Mouse (Mus musculus): Measurements from ENCODE around the gene Alms1.
"Not testable (repeated sequence)": the region's sequence is repeated elsewhere in the genome, so short reads cannot be mapped to it uniquely, and the experiment has no call there.

Alms1 gene

DNA sequence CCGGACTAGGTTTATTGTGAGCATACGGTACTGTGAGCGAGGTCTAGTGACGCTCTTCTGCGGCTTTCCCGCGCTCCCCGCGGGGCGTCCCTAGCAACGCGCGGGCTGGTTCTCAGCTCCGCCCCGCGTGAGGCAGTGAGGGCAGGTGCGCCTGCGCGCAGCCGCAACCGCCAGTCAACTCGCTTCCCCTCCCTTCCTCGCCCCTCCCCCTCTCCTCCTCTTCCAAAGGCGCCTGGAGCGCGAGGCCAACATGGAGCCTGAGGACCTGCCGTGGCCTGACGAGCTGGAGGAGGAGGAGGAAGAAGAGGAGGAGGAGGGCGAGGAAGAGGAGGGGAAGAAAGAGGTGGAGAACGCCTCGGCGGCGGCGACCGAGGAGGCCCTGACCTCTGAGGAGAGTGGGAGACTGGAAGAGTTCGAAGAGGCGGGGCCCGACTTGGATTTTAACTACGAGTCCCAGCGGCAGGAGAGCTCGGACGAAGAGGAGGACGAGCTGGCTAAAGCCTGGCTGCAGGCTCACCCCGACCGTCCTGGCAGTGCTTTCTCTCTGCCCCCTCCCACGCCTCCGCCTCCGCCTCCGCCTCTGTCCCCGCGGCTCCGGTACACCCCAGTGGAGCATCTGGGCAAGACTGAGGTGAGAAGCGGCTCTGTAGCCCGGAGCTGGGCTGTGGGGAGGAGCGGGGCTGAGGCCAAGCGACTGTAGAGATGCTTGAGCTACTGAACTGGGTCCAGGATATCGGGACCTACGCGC lies at the start of gene Alms1:
TSS of gene Alms1 (plus strand) at position 136 of the 748 bp plus-strand sequence.
- peak; percentile 91 for DNase-seq

DNA sequence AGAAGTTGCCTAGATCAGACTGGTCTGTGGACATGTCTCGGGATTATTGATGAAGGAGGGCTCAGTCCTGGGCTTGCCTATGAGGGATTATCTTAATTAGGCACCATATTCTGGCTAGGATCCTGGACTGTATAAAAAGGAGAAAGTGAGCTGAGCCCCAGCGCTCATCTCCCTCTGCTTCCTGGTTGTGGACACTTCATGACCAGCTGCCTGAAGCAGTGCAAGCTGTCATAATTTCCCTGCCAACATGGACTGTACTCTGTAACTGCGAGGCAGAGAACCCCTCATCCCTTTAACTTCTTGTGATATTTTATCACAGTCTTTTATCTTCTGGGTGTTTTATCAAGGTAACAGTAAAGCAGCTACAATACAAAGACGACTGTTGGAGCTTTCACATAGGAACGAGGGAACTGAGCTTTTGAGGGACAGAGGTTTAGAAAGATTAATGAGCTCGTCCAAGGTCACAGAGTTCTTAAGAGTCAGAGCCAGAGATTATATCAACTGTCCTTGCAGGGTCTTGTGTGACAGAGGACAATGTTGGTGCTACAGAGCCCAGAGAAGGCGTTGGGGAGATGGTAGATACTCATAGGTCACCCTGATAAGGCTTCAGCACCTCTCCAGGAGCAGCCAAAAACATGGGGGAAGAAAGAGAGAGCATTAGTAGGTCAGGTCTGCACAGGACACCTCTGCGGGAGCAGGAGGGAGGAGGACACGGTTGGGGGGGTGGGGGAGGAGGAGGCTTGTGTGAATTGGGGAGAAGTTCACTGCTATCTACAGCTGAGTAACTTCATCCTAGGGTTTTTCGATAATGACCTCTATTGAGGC lies 43.8 kb upstream of the Alms1 start:
- no peak for DNase-seq

DNA sequence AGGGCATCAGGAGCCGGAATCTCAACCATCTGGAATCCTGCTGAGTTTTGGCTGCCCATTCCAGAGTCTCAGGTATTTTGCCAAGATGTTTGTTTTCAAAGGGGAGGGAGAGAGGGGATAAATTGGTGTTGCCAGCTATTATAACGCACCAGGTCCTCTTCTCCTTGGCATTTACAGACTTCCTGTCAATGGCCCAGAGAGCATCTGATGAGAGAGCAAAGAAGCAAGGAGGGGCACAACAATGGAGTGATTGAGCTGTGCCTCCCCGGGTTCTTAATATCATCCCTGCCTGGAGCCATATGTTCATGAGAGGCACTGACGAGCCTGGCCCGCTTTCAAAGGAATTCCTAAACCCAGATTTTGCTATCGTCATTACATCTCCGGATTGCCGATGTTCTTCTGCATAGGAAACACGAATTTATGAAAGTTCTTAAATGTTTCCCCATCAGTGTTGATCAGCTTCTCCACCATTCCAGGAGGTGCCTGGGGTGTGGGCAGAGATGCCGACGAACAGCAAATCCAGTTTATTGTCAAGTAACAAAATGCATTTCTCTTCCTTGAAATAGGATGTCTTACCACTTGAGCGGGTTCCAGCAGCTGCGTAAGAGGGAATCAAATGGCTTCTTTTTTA lies 43.0 kb upstream of the Alms1 start:
- DNase-seq, result no peak

DNA sequence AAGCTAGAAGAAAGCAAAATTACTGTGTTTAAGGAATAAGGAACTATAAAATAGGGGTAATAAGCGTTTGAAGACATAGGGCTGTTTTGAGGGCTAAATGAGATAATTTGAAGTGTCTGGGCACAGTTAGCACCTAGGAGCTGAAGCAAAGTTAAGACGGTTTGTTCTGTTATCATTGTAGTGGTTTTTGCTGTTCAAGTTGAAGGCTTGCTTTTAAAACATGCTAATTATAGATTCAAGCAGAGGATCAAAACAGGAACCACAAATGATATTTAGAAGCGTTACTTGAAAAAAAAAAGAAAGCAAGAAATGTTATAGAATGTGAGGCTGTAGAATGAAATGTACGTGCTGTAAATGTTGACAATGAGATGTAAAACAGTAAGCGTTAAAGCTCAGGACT lies 39.7 kb upstream of the Alms1 start:
- no peak for DNase-seq

DNA sequence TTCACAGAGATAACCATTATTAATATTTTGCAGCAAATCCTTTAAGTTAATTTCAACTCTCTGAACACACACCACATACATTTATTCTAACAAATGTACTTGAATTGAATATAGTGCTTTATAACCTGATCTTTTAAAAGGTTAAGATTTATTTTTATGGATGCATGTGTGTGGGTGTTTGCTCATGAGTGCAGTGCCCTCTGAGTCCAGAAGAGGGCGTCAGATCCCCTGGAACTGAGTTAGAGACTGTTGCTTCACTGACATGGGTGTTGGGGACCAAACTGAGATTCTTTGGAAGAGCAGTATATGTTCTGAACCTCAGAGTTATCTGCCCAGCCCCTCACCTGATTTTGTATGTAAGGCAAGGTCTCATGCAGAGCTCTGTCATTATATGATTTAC lies 25.0 kb upstream of the Alms1 start:
- no peak for DNase-seq

DNA sequence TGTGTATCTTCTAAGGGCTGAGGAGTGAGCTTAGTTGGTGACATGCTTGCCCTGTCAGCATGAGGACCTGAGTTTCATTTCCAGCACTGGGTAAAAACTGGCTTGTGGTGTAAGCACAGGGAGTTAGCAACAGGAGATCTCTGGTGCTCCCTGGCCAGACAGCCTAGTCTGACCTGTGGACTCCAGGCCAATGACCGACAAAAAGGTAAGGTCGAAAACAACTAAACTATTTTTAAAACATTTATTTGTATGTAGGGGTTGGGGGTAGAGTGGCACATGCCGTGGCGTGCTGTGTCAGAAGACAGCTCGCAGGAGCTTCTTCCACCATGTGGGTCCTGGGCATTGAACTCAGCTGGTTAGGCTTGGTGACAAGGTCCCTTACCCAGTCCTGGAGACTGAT lies 14.5 kb upstream of the Alms1 start:
- peak; percentile 22 for DNase-seq

DNA sequence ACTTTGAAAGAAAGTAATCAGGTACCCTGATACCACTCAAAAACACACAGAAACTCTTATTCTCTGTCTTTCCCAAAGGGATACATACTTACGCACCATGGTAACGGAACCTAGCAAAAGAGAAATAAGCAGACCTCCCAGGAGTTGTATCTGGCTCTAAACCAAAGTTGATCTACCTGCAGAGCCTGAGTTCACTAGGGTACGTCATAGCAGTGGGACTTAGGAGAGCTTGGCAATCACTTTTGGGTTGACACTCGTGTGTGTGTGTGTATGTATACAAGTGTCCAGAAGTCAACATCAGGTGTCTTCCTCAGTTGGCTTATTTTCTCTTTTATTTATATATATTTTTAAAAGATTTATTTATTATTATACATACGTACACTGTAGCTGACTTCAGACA lies 5.6 kb upstream of the Alms1 start:
- DNase-seq, result no peak

DNA sequence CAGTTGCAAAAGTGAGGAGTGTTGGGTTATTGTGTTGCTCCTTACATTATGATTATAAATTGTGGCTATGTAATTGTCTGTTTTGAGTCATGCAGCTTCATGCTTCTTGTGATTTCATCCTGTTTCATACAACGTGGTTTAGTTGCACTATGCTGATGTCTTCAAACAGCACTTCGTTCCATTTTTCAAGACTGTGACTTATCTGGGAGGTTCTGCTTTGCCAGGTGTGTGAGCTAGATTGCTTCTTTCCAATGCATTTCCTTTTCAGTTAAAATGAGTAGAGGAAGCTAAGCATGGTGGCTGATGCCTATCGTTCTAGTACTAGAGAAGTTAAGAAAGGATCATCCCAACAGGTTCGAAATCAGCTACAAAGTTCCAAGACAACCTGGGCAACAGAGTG lies 2.7 kb upstream of the Alms1 start:
- DNase-seq, result no peak

DNA sequence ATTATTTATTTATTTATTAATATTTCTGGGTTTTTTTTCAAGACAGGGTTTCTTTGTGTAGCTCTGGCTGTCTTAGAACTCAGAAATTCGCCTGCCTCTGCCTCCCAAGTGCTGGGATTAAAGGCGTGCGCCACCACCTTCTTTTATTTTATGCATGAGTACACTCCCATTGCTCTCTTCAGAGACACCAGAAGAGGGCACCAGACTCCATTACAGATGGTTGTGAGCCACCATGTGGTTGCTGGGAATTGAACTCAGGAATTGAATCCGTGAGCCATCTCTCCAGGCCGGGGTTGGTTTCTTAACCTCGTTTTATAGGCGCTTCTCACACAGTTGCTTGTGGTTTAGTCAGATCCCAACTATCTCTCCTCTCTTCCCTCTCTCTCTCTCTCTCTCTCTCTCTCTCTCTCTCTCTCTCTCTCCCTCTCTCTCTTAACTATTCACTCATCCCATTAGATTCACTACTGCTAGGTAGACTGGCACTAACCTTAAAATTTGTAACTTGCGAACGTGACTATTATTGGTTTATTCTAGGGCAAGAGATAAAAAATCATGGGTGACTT lies 445 bp upstream of the Alms1 start:
- DNase-seq, result peak; percentile 7

DNA sequence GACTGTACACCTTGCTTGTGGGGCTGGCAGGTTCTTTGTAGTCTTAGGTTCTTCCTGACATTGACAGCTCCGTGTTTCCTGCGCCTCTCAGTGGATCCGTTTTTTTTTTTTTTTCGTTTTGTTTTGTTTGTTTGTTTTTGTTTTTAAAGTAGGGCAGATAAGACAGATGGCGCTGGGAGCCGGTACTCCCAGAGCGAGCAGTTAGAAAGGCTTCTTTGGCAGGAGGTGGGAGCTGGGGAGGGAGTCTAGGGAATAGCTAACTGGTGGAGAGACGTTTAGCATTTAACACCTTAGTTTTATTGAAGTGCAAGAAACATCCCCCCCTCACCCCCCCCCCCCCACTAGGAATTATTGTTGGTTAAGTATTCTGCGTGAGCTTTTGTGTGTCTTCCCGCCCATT lies 833 bp downstream of the Alms1 start:
- DNase-seq, result no peak

DNA sequence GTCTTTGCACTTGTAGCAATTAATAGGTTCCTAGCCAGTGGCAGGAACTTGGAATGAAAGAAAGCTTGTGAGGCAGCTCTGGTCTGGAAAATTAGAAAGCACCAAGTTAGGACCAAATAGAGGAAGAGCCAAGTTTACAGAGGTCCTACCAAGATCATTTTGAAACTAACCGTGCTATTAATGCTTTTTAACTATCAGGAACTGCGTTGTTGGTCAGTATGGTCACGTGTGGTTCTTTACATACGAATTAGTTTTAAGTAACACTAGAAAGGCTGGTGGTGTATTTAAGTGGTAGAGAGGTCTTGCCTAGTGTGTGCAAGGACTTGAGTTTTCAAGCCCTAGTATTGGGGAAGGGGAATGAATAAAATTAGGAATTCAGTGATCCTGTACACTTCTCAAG lies 1.2 kb downstream of the Alms1 start:
- no peak for DNase-seq

DNA sequence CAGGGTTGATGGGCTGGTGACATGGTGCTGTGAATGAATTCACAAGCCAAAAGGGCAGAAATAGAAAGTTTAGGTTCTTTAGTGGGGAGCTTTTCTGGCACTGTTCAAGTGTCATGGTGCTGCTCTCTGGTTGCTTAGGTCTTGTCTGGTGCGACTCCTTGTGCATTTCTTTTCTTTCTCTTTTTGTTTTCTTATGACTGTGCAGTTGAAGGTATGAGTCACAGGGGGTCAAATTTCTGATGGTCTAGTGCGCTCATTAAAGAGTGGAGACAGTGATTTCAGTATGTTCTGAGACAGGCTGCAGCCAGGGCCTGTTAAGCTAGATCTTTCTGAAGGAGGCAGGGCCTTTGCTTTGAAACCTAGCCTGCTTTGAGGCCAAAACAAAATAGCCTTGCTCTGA lies 2.8 kb downstream of the Alms1 start:
- no peak for DNase-seq

DNA sequence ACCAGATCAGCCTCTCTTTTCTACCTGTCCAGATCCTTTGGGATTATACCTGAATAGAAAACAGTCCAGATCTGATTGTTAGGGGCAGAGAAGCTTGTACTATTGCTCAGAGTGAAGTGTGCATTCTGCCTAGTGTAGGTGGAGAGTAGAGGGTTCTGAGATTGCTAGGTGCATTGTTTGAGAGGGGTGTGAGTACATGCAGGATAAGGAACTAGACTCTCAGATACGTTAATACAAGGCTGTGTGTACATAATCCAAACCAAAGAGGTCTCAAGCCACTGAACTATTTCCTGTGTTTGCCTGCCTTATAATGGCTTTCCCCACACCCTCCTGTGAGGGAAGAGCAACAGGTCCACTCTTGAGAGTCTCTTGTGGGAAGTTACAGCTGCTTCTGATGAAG lies 12.0 kb downstream of the Alms1 start:
- no peak for DNase-seq

DNA sequence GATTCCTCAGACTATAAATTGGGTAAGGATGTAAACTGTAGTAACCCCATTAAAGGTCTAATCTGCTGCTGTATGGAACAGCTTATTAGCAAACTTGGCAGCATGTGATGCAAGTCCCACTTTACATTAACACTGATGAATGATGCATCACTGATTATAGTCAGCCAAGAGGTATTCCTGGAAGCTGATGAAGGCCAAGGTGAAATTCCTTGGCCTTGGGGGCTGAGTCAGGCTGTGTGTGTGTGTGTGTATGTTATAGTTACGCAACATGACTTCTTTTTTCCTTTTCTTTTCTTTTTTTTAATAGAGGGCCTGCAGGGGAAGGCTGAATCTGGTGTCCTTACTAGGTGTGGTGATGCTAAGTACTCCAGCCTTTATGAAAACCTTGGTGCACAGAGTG lies 23.2 kb downstream of the Alms1 start:
- DNase-seq, result no peak

DNA sequence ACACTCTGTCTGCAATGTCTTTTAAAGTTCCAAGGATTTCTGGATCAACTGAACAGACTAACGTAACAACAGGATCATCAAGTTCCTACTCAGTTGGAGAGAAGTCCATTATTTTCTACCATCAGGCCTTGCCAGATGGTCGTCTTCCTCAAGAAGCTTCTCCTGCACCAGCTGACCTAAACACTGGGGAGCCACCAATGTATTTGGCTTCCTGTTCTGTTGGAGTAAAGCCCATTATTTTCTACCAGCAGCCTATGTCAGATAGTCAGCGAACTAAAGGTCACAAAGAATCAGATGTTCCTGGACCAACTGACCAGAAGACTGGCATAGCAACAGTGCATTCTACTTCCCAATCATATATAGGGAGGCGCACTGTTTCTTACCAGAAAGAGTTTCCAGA lies 33.5 kb downstream of the Alms1 start:
- no peak for DNase-seq

DNA sequence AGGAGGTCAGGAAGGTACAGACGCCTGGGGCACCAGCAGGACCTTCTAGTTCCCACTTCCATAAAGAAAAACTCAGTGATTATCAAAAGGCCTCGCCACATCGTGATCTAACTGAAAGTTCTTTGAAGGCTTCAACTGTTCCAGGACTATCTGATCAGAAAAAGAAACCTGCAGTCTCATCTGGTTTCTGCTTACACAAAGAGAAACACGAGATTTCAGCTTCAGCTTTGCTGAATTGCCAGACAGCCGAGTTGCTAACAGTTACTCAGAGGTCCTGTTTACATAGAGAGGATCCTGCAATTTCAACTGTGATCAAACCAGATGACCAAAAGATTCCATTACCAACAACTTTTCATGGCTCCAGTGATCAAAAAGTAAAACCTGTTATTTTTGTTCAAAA lies 34.3 kb downstream of the Alms1 start:
- DNase-seq, result no peak

DNA sequence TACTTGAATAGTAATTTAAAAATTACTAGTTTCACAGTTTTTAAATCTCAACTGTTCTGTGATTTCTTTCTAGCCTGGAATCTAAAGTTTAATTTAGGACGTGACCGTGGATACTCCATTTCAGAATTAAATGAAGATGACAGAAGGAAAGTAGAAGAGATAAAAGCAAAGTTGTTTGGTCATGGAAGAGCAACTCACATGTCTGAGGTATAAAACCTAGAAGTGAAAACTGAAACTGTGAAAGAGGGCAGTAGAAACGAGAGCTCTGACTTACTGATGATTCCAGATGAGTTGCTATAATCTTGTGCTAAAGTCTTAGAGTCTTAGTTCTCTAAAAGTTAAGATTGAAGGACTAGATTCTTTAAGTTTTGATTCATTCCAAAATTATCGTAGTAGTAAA lies 37.2 kb downstream of the Alms1 start:
- no peak for DNase-seq

DNA sequence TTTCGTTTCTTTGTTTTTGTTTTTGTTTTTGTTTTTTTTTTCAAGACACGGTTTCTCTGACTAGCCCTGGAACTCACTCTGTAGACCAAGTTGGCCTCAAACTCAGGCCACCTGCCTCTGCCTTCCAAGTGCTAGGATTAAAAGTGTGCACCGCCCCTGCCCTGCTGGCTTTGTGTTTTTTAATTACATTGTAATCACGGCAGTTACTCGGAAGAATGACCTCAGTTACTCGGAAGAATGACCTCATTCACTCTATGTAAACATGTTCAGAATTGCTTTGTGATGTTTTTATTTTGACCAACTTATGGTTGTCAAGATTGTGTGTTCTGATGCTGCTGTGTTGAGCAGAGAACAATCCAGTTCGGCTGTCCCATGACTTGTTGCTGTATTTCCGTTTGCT lies 45.8 kb downstream of the Alms1 start:
- DNase-seq, result no peak

DNA sequence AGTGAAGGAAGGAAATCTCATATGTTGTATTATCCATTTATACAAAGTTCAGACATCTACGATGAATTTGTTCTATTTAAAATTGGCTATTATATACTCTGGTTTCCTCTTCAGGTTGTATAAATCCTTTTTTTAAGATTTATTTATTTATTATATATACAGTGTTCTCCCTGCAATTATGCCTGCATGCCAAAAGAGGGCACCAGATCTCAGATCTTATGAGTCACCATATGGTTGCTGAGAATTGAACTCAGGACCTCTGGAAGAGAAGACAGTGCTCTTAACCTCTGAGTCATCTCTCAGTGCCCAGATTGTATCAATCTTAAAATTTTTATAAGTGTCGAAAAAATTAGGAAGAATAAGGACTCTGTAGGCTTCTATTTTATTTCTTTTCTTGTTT lies 65.9 kb downstream of the Alms1 start:
- DNase-seq, result no peak

DNA sequence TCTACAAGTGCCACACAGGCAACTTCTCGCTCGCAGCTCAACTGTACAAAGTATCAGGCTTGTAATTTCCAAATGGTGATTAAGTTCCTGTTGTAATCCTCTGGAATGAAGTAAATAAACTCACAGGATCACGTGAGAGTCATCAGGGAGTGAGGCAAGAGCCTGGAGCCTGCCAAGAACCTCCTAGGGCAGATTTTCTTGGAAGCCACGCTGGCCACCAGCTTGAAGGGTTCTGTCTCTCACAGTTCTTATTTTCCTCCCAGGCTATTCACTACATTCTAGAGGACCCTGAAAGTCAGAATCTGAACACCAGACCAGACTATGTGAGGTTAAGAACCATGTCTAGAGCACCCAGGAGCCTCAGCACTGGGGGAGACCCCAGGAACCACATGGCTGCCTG lies 114.6 kb downstream of the Alms1 start:
- peak; percentile 71 for DNase-seq

DNA sequence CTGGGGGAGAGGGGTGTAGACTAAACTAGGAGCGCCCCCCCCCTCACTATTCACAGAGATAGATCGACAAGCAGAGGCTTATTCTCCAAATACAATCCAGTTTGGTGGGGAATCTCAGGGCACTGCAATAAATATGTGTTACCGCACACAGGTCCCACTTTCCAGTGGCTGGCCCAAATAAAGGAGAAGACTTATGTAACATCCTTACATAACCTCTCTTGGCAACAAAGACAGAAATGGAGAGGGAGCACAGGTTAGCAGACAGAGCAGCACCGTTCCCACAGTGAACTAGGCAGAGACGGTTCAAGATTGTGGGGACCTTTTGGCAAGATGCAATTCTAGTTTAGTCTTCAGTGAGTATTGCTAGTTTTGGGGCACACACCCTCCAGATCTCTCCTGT lies 121.9 kb downstream of the Alms1 start:
- DNase-seq, result peak; percentile 14

DNA sequence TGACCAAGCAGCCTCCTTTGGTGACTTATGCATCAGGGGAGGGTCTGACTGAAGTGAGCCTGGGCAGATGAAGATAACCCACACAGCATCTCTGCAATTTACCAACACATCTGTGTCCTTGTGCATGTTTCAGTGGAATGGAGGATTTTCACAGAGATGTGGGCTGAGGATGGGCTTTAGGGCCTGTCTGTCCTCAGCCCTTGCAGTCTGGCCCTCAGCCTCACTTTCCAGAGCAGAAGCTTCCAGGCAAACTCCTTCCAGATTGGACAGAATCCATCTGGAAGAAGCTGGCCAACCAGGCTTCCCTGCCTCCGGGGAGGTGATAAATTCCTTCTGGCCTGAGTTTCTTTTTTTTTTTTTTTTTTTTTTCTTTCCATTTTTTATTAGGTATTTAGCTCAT lies 122.3 kb downstream of the Alms1 start:
- DNase-seq, result not testable (repeated sequence)

DNA sequence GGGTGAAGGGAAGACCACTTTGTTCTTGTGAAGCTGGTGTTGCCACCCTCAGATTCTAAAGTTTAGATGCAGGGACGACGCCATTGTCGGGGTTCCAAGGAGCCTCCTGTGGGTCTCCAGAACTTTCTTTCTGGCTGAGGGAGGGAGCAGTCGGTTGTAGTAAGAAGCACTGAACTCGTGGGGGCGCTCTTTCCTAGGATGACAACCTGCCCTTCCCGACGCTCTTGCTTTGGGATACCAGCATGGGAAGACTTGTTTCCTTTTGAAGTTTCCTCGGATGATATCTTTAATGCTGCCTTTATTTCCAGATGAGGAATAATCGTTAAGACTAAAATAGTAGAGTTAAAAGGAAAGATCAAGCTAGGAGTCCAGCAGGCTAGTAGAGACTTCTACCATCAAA lies 125.8 kb downstream of the Alms1 start, which contains the start of gene Nat8f7:
TSS of gene Nat8f7 (minus strand) at position 101 of the 400 bp plus-strand sequence.
- not testable (repeated sequence) for DNase-seq

Measured in kidney, adult 11 months (tissue).